Mouse (Mus musculus) lung, embryonic 16.5 days (tissue): ENCODE results near the gene Slc38a2. TPM values are rescaled to one million over a fixed set of nuclear protein-coding genes. Genes with fewer than 3 reads are reported as not detected.

Experiments
- polyA plus RNA-seq: library from polyadenylated mRNA; unstranded; fragments of >200 nt; fragmentation: Nextera tagmentation; extraction: Ambion mirVana; gene quantifications from 2 replicates; pipeline ENCODE4 v1.2.1, GENCODE M21; 2015

Gene Slc38a2
- polyA plus RNA-seq, 1 experiment from 2014 or later = 155 TPM

Other genes with a start within 250 kb of the Slc38a2 start
- 79.5 and 88.8 TPM in 2 replicates for gene Scaf11, start 238.9 kb downstream of the Slc38a2 start, polyA plus RNA-seq
- gene Slc38a1, start 56.8 kb downstream of the Slc38a2 start, polyA plus RNA-seq = 47.5 and 48.8 TPM in 2 replicates